Mouse (Mus musculus): ENCODE data around the gene Chd4. TPM values are rescaled to one million over a fixed set of nuclear protein-coding genes. Genes with fewer than 3 reads are reported as not detected.

Chd4 gene
- polyA plus RNA-seq, 1 experiment = 144 TPM

DNA sequence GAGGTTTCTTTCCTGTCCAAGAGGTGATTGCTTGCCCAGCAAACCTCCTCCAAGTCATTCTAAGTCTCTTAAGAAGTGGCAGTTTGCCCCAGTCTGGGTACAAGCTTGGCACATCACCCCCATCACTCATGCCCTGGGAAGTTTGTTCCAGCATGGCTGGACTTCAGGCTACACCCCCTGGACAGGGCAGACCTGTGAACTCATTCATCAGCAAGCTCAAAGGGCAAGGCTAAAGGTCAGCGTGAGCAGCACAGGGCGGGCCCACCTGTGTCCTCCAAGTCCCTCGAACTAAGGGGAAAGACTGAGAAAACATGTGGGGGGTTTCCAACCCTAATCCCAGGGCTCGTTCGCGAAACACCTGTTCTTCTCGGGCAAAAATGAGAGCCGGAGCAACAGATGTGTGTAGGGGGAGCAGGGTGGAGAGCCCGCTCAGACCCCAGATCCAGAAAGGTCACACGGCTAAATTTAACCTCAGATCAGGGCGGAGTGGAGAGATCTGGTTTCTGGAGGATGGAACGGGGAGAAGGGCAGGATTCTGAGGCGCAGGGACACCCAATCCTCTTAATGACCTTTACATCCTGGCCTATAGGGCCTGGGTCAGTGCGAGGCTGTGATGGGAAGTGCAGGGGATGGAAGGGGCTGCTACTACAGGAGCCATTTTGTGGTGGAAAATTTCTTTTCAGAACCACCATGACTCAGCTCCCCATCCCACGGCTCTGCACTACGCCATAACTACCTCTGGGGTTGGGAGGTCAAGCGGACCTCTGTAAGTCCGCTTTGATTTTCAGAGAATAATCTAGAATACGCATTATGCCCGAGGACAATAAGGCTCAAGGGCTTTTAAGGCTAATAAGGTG, 68.2 kb downstream of the Chd4 start:
- peak overlapping the region; percentile 92 for H3K4me3 ChIP-seq (ENCODE audit: insufficient read depth, low read length)
- peak overlapping the region; percentile 85 for H3K27ac ChIP-seq (ENCODE audit: insufficient read depth, low read depth, low read length)
- H3K4me1 ChIP-seq (ENCODE audit: control insufficient read depth, insufficient read depth, low read length) = peaks cover 12% of the 10 kb centered on the region
- no peak for TF ChIP-seq POLR2A (IDR thresholded peaks at IDR 0.05; ENCODE audit: borderline replicate concordance, low read depth, low read length)
- no peak for TF ChIP-seq CTCF (IDR thresholded peaks at IDR 0.05; ENCODE audit: low read depth, low read length)

DNA sequence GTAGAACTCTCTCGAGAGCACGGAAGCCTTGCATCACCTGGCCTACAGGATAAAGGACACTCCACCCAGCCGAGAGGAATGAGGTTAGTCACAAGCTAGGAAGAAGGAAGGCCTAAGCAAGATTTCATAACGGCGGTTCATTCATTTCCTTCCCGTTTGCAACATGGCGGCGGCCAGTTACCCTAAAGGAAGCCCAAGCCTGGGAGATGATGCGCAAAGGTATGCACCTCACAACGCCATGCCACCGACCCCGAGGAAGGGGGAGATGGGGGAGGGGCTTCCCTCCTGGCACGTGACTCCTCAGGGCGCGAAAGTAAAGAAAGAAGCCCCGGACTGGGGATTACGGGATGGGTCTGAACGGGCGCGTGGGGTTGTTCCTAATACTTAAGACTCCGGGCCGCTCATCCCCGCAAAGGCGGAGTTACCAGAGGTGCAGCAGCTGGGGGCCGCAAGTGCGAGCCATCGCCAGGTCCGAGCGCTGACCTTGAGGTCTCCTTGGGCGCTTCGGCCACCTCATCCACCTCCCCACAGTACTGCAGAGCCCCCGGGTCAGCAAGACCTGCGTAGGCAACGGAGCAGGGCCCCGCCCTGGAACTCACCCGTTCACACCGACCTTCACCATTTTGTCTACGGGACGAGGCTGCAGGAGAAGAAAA, 69.0 kb downstream of the Chd4 start:
- TF ChIP-seq POLR2A (IDR thresholded peaks at IDR 0.05; ENCODE audit: borderline replicate concordance, low read depth, low read length) (no peak), CTCF (IDR thresholded peaks at IDR 0.05; ENCODE audit: low read depth, low read length) (no peak)
- H3K4me1 ChIP-seq (ENCODE audit: control insufficient read depth, insufficient read depth, low read length) = peaks cover 12% of the 10 kb centered on the region

DNA sequence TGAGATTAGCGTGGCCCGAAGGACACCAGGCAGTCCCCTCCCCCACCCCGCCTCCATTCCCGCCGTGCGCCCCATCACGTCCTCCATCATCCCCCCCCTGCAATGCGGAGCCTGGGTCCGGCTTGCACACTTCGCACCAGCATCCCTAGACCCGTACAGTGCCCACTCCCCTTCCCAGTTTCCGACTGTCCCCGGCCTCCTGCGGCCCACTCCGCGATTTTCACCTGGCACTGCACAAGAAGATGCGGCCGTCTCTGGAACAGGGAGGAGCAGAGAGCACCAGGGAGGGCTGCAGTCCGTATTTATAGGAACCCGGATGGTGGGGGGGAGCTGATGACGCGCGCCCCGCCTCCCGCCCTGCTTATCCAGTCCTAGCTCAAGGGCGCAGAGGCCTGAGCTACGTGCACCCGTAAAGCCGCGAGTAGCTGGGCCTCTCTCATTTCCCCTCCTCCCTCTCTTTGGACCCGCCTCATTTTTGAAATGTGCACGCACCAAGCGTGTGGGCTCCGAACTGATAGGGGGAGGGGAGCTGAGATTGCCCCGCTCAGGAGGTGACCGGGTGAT, 69.6 kb downstream of the Chd4 start:
- H3K4me1 ChIP-seq (ENCODE audit: control insufficient read depth, insufficient read depth, low read length) = peaks cover 12% of the 10 kb centered on the region

More for the DNA sequence above, 69.0 kb downstream of the Chd4 start:
- H3K27ac ChIP-seq (ENCODE audit: insufficient read depth, low read depth, low read length) = peak overlapping the region; percentile 85
- peak overlapping the region; percentile 92 for H3K4me3 ChIP-seq (ENCODE audit: insufficient read depth, low read length)

DNA sequence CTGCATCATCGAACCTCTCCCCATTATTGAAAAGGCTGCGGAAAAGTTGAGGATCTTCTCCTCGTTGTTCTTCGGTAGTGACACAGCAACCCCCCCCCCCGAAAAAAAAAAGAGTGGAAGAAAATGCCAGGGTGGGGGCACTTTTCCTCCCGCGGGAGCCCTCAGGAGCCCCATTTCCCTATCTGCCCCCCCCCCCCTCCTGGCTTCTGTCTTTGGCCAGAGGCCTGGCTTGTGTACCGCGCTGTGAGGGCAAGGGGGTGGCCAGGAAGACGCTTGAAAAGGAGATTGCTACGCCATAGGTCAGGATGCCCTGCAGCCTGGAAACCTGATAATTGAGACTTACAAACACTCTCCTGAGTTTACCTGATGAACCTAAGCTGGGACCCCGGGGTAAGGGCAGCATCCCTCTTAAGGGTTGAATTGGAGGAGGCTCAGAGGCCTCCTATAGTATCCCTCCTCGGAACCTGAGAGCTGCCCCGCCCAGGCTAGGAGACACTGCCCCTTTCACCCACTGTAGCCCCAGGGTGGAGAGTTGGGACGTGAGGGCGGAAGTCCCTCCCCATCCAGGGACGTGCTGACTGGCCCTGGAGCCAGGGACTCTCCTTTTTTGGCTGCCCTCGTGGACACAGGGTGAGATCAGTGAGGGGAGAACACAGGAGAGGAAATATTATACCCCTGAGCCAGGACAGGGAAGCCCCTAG, 70.4 kb downstream of the Chd4 start, which contains the start of gene Gapdh:
TSS of gene Gapdh (minus strand) at position 417 of the 701 bp plus-strand sequence.
- Histone ChIP-seq H3K4me1 (ENCODE audit: control insufficient read depth, insufficient read depth, low read length) (peaks cover 12% of the 10 kb centered on the region), H3K27ac (ENCODE audit: insufficient read depth, low read depth, low read length) (peak within 1 kb of the TSS; percentile 85), H3K4me3 (ENCODE audit: insufficient read depth, low read length) (peak within 1 kb of the TSS; percentile 92)
- TF ChIP-seq CTCF (IDR thresholded peaks at IDR 0.05; ENCODE audit: low read depth, low read length) (no peak), POLR2A (IDR thresholded peaks at IDR 0.05; ENCODE audit: borderline replicate concordance, low read depth, low read length) (no peak)

More for the DNA sequence above, 69.6 kb downstream of the Chd4 start:
- TF ChIP-seq CTCF (IDR thresholded peaks at IDR 0.05; ENCODE audit: low read depth, low read length) = no peak
- TF ChIP-seq POLR2A (IDR thresholded peaks at IDR 0.05; ENCODE audit: borderline replicate concordance, low read depth, low read length) = peak; percentile 94; the same call in 1 of the 2 replicates
- Histone ChIP-seq H3K27ac (ENCODE audit: insufficient read depth, low read depth, low read length) (peak overlapping the region; percentile 85), H3K4me3 (ENCODE audit: insufficient read depth, low read length) (peak overlapping the region; percentile 92)

DNA sequence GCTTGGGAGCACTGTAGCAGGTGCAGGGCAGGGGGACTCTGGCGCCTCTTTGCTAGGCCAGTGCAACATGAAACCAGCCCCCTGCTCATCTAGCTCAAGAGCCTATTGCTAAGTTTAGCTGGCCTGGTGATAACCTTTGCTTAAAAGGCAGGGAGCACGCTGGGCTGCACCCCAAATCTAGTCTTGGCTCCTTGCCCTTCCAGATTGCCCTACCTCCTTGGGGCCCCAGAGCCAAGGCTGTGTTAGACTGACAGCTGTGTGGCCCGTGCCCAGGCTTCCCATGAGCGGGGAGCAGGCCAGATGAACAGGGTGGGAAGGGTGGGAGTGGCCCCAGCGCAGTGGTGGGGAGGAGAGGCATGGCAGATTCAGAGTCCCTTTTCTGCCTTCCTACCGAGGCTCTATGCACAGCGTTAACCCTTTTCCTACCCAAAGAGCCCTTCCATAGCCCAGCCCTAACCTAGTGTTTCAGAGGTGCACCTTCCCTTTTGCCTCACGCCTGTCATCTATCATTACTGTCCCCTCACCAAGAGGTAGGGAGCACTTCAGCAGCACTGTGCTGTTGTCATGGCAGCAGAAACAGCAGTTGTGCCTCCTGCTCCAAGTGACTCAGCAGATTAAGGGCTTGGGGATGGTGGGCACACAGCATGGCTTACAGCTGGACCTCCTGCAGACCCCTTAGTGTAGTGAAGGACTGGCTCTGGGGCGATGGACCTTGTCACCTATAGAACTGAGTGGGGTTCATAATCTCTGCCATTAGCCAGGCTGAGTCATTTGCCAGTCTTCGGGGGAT, 71.3 kb downstream of the Chd4 start:
- Histone ChIP-seq H3K4me1 (ENCODE audit: control insufficient read depth, insufficient read depth, low read length) (peaks cover 12% of the 10 kb centered on the region), H3K27ac (ENCODE audit: insufficient read depth, low read depth, low read length) (peak overlapping the region; percentile 77), H3K4me3 (ENCODE audit: insufficient read depth, low read length) (peak overlapping the region; percentile 64)
- TF ChIP-seq POLR2A (IDR thresholded peaks at IDR 0.05; ENCODE audit: borderline replicate concordance, low read depth, low read length) (no peak), CTCF (IDR thresholded peaks at IDR 0.05; ENCODE audit: low read depth, low read length) (no peak)

DNA sequence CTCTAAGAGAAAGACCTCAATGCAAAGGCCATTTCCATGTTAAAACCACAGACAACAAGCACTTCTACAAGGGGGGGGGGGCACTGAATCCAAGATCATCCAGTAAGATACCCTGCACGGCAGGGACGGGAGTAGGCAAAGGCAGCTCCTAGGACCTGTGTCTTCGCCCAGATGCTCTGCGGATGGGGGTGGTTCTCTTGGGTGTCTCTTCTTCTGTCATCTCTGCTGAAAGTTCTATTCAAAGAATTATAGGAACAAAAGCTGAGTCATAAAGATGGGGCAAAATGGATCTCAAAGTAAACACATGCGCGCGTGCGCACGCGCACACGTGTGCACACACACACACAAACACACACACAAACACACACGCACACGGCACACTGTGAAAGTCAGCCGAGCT, 72.3 kb downstream of the Chd4 start:
- Histone ChIP-seq H3K27ac (ENCODE audit: insufficient read depth, low read depth, low read length) (0 out of 2 replicates have a peak overlapping the region, but pooled peaks have one; percentile 77), H3K4me3 (ENCODE audit: insufficient read depth, low read length) (no peak overlapping the region), H3K4me1 (ENCODE audit: control insufficient read depth, insufficient read depth, low read length) (peaks cover 12% of the 10 kb centered on the region)
- TF ChIP-seq POLR2A (IDR thresholded peaks at IDR 0.05; ENCODE audit: borderline replicate concordance, low read depth, low read length) = no peak
- no peak for TF ChIP-seq CTCF (IDR thresholded peaks at IDR 0.05; ENCODE audit: low read depth, low read length)

DNA sequence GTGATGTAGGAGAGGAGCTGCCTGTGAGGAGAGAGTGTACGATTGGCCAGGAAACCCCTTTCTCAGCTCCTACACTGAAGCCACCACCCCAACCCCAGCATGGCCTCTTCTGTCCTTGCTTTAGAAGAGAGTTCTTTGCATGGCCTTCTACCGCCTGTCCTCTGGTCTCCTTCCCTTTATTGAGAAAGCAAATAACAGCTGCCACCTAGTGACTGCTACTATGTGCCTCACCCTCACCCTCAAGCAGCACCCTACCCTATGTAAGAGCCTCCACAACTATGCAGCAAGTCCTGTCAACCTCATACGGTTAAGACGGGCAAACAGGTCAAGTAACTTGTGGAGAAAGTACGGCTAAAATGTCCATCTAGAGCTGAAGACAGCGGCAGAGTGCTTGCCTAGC, 74.4 kb downstream of the Chd4 start:
- no peak overlapping the region for H3K4me3 ChIP-seq (ENCODE audit: insufficient read depth, low read length)
- H3K4me1 ChIP-seq (ENCODE audit: control insufficient read depth, insufficient read depth, low read length) = peaks cover 9% of the 10 kb centered on the region
- H3K27ac ChIP-seq (ENCODE audit: insufficient read depth, low read depth, low read length) = no peak overlapping the region
- TF ChIP-seq POLR2A (IDR thresholded peaks at IDR 0.05; ENCODE audit: borderline replicate concordance, low read depth, low read length) = no peak
- TF ChIP-seq CTCF (IDR thresholded peaks at IDR 0.05; ENCODE audit: low read depth, low read length) = no peak

DNA sequence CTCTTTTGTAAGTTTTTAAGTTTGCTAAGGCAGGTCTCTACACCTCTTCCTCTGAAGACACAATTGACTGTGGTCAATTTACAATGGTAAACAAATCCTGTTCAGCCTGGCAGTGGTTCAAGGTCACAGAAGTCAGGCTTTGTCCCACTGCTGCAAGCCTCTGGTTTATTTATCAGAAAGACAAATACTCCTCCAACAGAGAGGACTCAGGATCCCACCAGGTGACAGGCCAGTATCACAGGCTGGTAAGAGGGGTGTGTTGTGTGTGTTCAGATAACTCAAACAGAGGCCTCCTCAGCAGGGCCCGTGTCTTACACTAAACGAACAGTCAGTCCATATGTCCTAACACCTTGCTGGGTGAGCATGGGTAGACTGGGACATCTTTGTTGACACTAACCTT, 76.7 kb downstream of the Chd4 start:
- no peak overlapping the region for H3K27ac ChIP-seq (ENCODE audit: insufficient read depth, low read depth, low read length)
- TF ChIP-seq POLR2A (IDR thresholded peaks at IDR 0.05; ENCODE audit: borderline replicate concordance, low read depth, low read length) (no peak), CTCF (IDR thresholded peaks at IDR 0.05; ENCODE audit: low read depth, low read length) (no peak)
- no peak overlapping the region for H3K4me3 ChIP-seq (ENCODE audit: insufficient read depth, low read length)

DNA sequence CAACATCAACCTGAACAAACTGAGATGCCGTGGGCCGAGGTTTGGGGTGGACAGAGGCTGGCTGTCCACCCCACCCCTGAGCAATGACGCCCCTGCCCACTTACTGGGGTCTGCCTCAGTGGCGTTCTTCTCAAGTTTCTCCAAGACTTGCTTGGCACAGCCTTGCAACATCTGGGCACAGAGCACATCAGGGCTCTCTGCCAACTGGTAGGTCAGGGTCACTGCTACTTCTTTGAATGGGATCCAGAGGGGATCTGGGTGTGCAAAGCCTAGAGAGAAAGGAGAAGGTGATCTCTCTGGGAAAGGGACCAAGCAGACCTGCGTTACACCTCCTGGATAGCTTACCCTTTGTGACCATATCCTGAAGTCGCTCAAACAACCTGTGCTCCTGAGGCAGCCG, 77.5 kb downstream of the Chd4 start:
- Histone ChIP-seq H3K4me1 (ENCODE audit: control insufficient read depth, insufficient read depth, low read length) (no peaks in the 10 kb centered on the region), H3K4me3 (ENCODE audit: insufficient read depth, low read length) (no peak overlapping the region), H3K27ac (ENCODE audit: insufficient read depth, low read depth, low read length) (no peak overlapping the region)
- no peak for TF ChIP-seq POLR2A (IDR thresholded peaks at IDR 0.05; ENCODE audit: borderline replicate concordance, low read depth, low read length)
- TF ChIP-seq CTCF (IDR thresholded peaks at IDR 0.05; ENCODE audit: low read depth, low read length) = no peak

More for the DNA sequence above, 76.7 kb downstream of the Chd4 start:
- H3K4me1 ChIP-seq (ENCODE audit: control insufficient read depth, insufficient read depth, low read length) = peaks cover 5% of the 10 kb centered on the region

All from bone marrow macrophage, adult 2 months (primary cell).